Mouse (Mus musculus): ENCODE results near the gene Toe1.
A peak's percentile ranks its signal among the peaks of the same experiment; 100 is the strongest.
"Not testable (repeated sequence)": the region's sequence is repeated elsewhere in the genome, so short reads cannot be mapped to it uniquely, and the experiment has no call there.

Gene Toe1

GRCm38 (mm10) chr4:116807197-116808129 lies at the start of gene Toe1, which contains the start of gene Mutyh:
TSS of gene Toe1 (minus strand) at chr4:116807640.
TSS of gene Mutyh (plus strand) at chr4:116807723.
- DNase-seq (ENCODE audit: low spot score in 2 of 2): peak; percentile 90 to 92

GRCm38 (mm10) chr4:116857203-116857602 lies 49.8 kb upstream of the Toe1 start:
- no peak for DNase-seq (ENCODE audit: low spot score in 2 of 2)

GRCm38 (mm10) chr4:116854286-116854685 lies 46.8 kb upstream of the Toe1 start:
- DNase-seq (ENCODE audit: low spot score in 2 of 2): no peak

GRCm38 (mm10) chr4:116849901-116850300 lies 42.5 kb upstream of the Toe1 start:
- DNase-seq (ENCODE audit: low spot score in 2 of 2): no peak

- no peak for DNase-seq (ENCODE audit: low spot score in 2 of 2)
Observed at GRCm38 (mm10) chr4:116844324-116844723, 36.9 kb upstream of the Toe1 start.

GRCm38 (mm10) chr4:116840841-116841240 lies 33.4 kb upstream of the Toe1 start:
- no peak for DNase-seq (ENCODE audit: low spot score in 2 of 2)

GRCm38 (mm10) chr4:116840096-116840495 lies 32.7 kb upstream of the Toe1 start:
- DNase-seq (ENCODE audit: low spot score in 2 of 2): not testable (repeated sequence)

- no peak for DNase-seq (ENCODE audit: low spot score in 2 of 2)
Observed at GRCm38 (mm10) chr4:116838999-116839398, 31.6 kb upstream of the Toe1 start.

GRCm38 (mm10) chr4:116830070-116830368 lies 22.6 kb upstream of the Toe1 start:
- no peak for DNase-seq (ENCODE audit: low spot score in 2 of 2)

GRCm38 (mm10) chr4:116829364-116830069 lies 22.1 kb upstream of the Toe1 start:
- DNase-seq (ENCODE audit: low spot score in 2 of 2): no peak

GRCm38 (mm10) chr4:116827819-116828218 lies 20.4 kb upstream of the Toe1 start:
- DNase-seq (ENCODE audit: low spot score in 2 of 2): no peak

- peak; percentile 59 to 66 for DNase-seq (ENCODE audit: low spot score in 2 of 2)
Observed at GRCm38 (mm10) chr4:116824541-116825004, 17.1 kb upstream of the Toe1 start.

- DNase-seq (ENCODE audit: low spot score in 2 of 2): no peak
Observed at GRCm38 (mm10) chr4:116821694-116822016, 14.2 kb upstream of the Toe1 start, which contains the start of gene Hpdl. TSS of gene Hpdl (minus strand) at chr4:116821707.

GRCm38 (mm10) chr4:116820902-116821693 lies 13.7 kb upstream of the Toe1 start:
- DNase-seq (ENCODE audit: low spot score in 2 of 2): no peak

- no peak for DNase-seq (ENCODE audit: low spot score in 2 of 2)
Observed at GRCm38 (mm10) chr4:116819968-116820901, 12.8 kb upstream of the Toe1 start.

- DNase-seq (ENCODE audit: low spot score in 2 of 2): no peak
Observed at GRCm38 (mm10) chr4:116817486-116817885, 10.0 kb upstream of the Toe1 start.

- DNase-seq (ENCODE audit: low spot score in 2 of 2): no peak
Observed at GRCm38 (mm10) chr4:116815276-116815675, 7.8 kb upstream of the Toe1 start.

- no peak for DNase-seq (ENCODE audit: low spot score in 2 of 2)
Observed at GRCm38 (mm10) chr4:116811012-116811411, 3.6 kb upstream of the Toe1 start.

GRCm38 (mm10) chr4:116799901-116800300 lies 7.5 kb downstream of the Toe1 start:
- DNase-seq (ENCODE audit: low spot score in 2 of 2): no peak

GRCm38 (mm10) chr4:116796442-116797110 lies 10.9 kb downstream of the Toe1 start:
- no peak for DNase-seq (ENCODE audit: low spot score in 2 of 2)
